Mouse (Mus musculus): Measurements from ENCODE around the gene Gls.
A peak's percentile ranks its signal among the peaks of the same experiment; 100 is the strongest.

Gene Gls

DNA sequence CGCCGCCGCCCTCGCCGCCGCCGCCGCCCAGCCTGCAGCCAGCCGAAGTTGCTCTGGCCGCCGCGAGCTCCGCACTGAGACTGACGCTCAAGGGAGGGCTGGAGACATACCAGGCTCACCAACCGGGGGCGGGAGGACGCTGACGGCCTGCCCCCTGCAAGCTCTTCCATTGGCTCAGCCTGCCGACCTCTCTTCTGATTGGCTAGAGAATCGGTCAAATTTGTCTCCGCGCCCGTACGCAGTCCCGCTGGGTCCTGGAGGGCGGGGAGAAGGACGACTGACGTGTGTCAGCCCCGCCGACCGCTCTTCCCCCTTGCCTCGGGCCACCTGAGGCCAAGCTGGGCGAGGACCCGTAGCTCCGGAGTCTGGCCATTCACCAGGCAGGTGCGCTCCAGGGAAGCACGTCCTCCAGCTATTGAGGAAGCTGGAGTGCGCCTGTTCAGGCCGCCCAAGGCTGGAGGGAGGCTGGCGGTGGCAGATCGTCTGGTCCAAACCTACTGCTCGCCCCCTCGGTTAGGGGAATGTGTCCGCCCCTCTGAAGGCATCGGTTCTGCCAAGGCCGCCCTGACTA is at the start of gene Gls:
Gene Gls (minus strand): TSS at position 90 of the 571 bp plus-strand sequence.
- peak; percentile 99 for DNase-seq (ENCODE audit: low read depth, low spot score)

DNA sequence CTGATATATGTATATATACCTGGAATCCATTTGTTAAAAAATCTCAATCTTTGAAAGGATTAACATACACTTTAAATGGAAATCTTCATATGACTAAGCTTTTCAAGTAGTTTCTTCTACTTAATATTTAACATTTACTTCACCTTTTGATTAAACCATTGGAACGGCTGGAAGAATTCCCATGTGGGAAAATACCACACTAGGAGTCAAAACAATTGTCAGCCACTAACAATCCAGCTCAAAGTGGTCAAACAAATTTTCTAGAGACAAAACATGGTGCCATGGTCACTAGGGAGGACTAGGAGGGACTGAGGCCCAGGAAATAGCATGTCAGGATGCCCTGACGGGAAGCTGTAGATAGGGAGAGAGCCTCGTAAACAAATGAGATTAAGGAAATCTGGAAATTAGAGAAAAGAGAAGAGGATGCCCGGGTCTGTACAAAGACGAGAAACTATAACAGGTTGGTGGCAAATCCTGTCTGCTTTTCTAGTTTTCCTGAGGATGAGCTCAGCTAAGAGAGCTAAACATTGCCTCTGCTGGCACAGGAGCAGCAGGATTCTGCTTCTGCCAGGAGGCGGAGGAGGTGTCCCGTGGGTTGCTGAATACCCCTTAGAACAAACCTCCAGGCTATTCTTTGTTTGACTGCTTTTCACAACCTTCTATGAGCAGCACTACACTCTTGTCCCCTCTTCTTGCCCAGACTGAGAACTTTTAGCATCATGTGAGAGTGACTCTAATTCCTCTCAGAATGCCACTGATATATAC is 47.0 kb upstream of the Gls start:
- DNase-seq (ENCODE audit: low read depth, low spot score) = no peak

DNA sequence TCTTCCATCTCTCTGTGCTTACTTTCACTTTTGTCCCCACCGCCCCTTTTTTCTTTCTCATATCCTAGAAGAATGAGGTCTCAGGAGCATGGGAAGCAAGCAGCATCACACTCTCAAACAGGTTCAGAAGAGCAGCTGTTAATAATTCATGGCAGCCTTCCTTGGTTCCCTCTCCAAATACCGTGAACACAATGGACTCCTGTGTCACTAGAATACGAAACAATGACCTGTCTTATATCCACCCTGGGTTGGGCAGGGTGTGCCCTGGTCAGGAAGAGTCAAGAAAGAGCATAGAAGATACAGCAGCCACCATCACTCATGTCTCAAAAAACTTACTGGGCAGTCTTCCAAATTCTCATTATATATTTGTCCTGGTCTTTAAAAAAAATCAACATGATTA is 46.3 kb upstream of the Gls start:
- no peak for DNase-seq (ENCODE audit: low read depth, low spot score)

DNA sequence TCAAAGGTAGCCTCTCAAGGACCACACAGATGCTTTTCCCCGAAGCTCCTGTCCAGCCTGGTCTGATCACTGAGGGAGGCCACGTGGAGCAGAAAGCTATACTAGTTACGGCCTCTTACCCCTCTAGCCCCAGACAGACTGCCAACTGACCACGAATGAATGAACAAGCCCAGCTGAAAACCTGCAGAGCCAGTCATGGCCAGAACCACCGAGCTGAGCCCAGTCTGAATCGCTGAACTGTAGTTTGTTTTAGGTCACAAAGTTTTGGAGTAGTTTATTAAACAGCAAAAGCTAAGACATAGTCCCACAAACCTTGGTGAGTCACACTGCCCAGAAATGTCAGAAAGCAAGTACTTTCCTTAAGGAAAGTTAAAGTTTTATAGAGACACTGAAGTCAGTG is 45.0 kb upstream of the Gls start:
- no peak for DNase-seq (ENCODE audit: low read depth, low spot score)

DNA sequence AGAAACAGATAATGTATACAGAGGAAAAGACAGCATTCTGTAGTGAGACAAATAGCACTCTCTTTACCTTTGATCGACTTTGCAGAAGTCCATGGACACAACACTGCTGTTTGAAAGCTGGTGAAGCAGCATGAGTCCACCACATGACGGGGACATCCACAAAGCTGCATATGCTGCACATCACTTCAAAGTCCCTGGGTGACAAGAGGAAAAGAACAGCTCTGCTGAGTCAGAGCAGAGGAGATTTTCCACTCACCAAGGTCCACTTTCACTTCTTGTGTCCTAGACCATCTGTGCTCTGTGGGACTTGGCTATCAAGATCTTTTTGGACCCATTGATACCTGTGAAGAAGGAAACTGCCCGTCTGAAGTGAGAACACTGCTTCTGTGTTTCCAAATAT is 41.2 kb upstream of the Gls start:
- DNase-seq (ENCODE audit: low read depth, low spot score) = no peak

DNA sequence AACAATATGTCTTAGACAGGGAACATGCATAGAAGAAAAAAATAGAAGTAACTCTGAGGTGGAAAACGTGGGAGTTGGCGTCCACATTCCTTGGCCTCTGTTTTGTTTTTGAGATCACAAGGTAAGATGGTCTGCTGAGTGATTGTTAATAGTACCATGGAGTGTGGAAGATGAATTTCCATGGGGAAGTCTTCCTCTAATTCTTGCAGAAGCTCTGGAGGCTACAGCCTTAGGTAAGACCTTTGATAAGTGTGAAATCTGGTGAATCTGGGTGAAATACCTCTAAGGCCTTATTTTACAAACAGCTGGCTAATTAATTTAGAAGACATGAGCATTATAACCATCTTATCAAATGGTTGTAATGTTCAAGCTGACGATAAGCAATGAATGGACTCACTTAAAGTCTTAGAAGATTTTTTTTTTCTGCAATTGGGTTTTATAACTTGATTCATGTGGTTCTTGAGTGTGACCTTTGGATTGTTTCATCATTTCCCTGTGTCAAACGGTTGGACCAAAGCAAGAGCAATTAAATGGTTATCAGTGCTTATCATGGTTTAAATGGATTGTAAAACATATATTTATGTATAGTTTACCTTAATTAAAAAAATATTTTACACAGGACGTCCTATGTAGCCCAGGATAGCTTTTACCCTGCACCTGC is 39.1 kb upstream of the Gls start:
- DNase-seq (ENCODE audit: low read depth, low spot score) = no peak

DNA sequence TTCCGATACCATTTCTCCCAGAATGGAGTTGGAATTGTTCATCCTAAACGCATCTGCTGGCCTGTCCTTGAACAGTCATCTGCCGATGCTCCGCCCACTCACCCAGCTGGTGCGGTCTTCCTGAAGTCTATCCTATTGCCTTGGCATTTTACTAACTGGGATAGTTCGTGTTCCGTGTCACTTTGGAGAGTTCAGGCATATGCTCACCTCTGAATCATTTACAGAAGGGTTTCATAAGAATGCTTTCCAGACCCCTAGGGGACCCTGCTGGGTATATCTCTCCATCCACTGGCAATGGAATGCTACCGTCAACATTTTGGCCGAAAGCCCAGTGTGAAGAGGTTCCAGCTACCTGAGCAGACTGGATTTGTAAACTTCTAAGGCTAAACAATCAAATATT is 37.3 kb upstream of the Gls start:
- DNase-seq (ENCODE audit: low read depth, low spot score) = no peak

DNA sequence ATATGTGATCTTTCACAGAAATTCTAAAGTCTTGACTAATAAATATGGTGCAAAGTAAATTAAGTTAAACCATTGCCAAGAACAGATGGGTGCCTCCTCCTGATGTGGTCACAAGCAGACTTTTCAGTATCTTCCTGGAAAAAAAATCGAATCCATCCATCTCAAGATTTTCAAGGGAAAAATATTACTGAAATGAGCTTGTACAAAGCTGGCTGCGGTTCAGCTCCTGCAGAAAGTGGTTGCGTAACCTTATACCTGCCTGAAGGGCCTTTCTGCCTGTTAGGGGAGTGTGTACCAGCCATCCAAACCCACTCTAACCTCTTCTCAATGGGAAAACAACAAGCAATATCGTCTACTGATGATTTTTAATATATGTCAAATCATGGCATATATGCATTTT is 36.6 kb upstream of the Gls start:
- no peak for DNase-seq (ENCODE audit: low read depth, low spot score)

DNA sequence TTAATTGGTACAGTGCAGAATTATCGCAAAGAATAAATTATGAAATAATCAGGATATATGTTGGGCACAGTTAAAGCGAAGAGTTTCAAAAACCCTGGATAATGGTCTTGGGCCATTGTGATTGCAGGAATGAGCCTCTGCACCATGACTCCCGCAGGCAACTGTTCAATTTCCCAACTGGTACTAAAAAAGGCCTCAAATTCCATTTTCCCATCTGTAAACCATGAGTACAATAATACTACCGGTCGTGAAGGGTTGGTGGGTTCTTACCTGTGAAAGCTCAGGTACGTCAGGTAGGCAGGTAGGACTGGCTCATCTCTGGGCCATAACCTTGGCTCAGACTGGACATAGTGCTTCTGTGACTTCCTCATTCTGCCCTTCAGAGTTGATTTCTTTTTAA is 35.0 kb upstream of the Gls start:
- DNase-seq (ENCODE audit: low read depth, low spot score) = no peak

DNA sequence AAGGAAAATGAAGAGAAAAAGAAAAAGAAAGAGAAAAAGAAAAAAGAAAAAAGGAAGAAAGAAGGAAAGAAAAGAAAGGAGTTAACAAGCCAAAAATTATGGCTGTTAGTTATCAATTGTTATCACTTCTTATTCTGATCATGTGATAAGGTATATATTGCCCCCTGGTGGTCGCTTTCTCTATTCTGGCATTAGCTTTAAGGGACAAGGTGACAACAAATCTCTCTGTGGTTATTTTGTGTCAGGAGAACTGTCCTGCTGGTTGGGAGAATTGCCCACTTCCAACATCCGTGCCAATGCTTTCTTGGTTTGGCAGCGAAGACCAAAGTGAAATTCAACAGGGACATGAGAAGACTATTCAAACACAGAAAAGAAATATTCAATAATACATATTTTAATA is 34.6 kb upstream of the Gls start:
- peak; percentile 62 for DNase-seq (ENCODE audit: low read depth, low spot score)

DNA sequence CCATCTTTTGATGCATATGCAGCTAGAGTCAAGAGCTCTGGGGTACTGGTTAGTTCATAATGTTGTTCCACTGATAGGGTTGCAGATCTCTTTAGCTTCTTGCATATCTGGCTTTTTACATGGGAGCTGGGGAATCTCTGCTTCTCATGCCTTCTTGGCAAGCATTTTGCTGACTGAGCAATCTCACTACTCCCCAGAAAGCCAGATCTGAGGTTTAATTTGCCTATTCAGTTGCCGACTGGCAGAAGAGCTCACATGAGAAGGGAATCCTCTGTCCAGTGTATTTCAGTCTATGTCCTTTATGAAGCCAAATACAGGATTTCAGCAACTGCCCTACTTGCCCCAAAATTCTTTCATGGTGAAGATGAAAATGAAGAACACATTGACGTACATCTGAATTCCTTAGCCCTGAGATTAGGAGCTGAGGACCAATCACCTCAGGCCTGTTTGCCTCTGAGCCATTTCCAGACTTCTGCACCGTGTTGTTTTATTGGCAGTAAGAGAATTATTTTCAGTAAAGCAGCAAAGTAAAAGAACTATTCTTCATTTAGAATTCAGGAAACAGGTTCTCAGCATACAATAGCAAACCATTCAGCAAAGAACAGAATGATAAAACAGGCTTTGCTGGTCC is 33.0 kb upstream of the Gls start:
- DNase-seq (ENCODE audit: low read depth, low spot score) = no peak

DNA sequence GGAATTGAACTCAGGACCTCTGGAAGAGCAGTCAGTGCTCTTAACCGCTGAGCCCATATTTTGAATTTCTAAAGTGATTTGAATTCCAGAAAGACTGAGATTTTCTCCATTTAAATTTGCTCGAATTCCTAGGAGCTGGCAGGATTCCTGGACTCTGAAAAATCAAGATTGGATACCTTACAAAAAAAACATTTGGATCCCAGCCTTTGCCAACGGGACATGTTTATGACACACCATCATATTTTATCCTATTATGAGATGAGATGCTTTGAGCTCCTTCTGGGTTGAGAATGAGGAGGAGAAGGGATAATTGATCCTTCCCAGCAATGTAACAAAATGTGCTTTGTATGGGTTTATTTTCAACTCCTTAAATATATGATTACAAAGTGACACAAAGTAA is 31.3 kb upstream of the Gls start:
- DNase-seq (ENCODE audit: low read depth, low spot score) = peak; percentile 4

DNA sequence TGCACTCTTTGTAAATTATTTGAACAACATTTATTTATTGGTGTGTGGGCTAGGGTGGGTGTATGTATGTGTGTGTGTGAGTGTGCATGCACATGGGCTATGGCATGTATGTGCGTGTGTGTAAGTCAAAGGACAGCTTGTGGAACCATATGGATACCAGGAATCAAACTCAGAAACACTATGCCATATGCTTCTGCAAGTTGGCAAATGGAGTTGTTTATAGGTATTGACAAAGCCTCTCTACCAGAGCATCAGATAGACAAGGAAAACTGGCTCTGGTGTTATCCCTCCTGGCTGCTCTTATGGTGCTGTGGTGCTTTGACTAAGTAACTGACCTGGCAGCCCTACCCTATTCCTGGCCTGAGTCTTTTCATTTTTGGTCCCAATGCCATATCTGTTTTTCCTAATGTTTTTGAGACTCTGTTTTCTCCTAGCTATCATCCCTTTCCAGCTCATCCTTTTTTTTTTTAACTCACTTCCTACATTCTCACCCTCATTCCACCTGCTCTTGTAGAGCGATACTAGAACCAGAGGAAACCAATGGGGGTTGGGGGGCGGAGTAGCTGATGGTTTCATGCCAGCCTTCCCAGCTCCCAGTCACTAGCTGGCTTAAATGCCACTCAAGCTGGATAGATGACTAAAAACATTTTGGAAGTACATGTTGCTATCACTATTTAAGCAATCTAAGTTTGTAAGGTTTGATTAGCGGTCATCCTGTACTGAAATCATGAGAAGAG is 27.5 kb upstream of the Gls start:
- DNase-seq (ENCODE audit: low read depth, low spot score) = no peak

DNA sequence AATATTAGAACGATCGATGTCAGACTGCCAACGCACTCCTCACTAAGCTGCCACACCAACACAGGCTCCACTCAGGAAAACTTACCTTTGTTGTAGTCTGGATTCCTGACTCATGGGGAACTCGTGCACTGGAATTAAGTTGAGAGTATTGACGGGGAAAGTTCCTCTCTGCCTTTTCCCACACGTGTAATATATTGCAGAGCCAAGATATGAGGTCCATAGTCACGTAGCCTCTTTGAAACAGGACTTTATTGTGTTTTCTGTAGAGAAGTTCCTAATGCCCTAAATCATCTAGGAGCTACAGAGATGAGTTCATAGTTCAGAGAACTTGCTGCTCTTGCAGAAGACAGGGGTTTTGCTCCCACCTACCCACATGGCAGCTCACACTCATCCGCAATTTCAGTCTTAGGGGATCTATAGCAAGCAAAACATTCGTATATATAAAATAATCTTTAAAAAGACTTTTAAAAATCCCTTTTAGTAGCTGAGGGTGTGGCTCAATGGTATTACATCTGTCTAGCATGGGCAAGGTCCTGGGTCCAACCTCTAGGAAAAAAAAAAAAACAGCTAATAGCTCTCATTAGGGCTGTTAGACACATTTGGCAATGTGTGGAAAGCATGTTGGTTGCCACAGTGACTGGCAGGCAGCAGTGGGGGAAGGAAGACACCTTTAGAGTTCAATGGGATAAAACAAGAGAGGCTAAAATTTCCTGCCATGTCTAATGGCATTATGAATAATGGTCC is 25.1 kb upstream of the Gls start:
- DNase-seq (ENCODE audit: low read depth, low spot score) = no peak

DNA sequence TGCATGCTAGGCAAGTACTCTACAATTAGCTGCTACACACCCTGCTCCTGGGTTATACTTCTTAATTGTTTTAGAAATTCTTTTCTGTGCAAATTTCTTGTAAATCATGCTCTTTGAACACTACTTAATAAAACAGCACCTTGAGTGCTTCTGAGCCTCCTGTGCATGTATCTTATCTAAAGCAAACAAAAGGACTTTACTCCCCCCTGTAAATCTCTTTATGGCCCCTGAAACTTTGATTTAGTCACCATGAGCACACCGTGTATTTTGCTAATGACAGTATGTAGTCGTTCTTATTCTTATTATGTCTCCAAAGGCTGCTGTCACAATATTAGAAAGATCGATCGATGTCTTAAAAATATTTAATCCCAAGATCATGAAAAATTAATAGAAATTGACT is 23.9 kb upstream of the Gls start:
- DNase-seq (ENCODE audit: low read depth, low spot score) = no peak

DNA sequence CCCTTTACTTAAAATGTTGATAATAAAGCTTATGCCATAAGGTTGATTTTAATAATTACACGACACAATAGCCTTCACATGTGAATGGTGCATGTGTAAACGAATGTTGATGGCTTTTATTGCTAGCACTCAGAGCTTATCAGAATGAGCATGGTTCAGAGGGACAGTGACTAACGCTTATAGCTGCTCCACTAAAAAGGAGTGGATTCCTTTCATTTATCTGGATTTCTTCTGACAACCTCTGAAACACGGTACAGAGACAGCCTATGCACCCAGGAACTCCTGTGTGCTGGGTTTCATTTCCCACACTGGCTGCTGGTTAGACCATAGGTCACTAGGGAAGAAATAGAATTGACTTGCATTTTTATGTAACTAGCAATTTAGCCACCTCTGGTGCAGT is 23.2 kb upstream of the Gls start:
- DNase-seq (ENCODE audit: low read depth, low spot score) = no peak

DNA sequence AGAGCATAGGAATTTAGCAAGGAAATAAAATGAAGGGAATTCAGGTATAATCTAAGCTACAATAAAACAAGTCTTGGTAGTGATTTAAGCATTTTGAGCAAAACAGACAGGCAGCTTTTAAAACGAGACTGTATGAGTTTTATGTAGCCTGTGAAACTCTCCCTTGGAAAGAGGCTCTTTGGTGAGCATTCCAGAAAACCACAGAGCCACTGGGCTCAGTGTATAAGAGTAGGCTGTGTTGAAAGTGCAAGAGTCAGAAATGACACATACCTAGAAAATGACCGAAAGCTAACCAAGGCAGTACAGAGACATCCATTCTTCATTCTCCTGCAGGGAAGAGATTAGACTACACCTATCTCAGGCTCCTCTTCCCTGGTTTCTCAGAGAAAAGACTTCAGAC is 21.4 kb upstream of the Gls start:
- DNase-seq (ENCODE audit: low read depth, low spot score) = no peak

DNA sequence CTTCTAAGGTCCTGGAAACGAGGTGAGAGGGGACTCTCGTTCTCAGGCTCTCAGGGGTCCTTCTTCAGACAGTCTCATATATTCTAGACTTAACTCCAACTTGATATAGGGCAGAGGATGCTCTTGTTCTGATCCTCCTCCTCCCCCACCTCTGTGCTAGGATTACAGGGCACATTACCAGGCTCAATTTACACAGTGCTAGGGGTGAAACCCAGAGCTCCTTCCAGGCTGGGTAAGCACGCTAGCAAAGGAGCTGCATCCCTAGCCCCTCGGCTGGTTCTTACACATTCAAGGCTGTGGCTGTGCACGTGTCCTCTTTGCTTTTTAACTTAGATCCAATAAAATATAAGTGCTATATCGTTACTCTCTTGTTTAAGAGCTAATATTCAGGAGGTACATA is 20.4 kb upstream of the Gls start:
- no peak for DNase-seq (ENCODE audit: low read depth, low spot score)

DNA sequence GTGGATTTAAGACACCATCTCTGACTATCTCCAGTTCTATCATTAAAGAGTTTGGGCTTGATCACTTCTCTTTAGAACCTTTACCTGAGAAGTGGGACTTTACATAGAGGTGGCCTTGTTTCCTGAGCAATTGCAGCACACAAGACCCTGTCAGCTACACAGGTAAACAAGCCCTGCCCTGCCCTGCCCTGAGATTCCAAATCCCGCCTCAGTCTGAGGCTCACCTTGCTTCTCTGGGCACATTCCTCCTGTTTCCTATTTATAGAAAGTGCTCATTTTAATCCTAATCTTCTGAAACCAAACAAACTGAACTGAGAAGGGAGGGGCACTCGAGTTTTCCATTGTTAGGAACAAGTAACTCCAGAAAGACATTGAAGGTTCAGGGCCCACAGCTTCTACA is 19.4 kb upstream of the Gls start:
- no peak for DNase-seq (ENCODE audit: low read depth, low spot score)

DNA sequence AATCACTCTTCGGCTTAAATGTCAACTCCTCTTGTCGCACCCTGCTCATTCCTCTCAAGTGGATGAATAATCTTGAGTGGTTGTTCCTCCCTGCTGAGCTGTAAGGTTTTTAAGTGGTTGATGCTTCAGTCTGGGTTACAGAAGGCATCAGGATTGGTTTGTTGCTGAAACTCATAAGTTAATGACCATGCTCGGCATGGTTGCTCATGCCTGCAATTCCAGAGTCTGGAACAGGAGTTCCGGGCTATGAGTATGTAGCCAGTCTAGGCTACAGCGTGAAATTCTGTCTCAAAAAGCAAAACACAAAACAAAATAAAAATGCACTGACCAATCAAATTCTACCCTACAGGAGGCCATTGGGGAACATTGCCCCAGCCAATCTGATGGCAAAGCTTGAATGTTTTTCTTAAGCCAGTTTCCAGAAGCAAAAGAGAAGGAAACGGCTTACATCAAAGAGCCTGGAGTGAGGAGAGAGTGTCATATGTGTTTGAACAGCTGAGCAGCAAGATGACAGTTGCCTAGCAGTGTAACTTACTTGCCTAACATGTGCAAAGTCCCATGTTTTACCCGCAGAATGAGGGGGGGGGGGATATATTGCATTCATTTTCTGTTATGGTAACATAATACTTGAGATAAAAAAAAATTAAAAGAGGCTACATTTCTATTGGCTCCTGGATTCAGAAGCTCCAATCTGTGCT is 18.2 kb upstream of the Gls start:
- DNase-seq (ENCODE audit: low read depth, low spot score) = no peak

Measured in skeletal muscle tissue, adult 2 months (tissue).